Mouse (Mus musculus) embryonic stem cell, embryonic (primary cell): Measurements from ENCODE around the gene Trpv5.

Experiments used
- CTCF ChIA-PET, 4 experiments: fragments of 300-600 bp in 2 of 4; fragments of 350-600 bp in 2 of 4; sonication (Branson Sonifier 250); formaldehyde crosslinking; loops; one replicate each; lab custom pipeline; 2022; ENCODE audit warnings: inconsistent platforms in 2 of 4; lab: Charles Lee
- POLR2A ChIA-PET, 4 experiments: fragments of 300-600 bp in 2 of 4; fragments of 350-600 bp in 2 of 4; sonication (Branson Sonifier 250); formaldehyde crosslinking; loops; one replicate each; lab custom pipeline; 2022; ENCODE audit warnings: antibody characterized with exemption in 4 of 4, inconsistent platforms in 1 of 4; lab: Charles Lee

Gene Trpv5

GRCm38 (mm10) chr6:41646220-41646619 is 34.3 kb downstream of the Trpv5 start:
- POLR2A ChIA-PET: no interaction called here
- CTCF ChIA-PET: no interaction called here

- POLR2A ChIA-PET: no interaction called here
- CTCF ChIA-PET: no interaction called here
Measured at GRCm38 (mm10) chr6:41643227-41643626, 37.3 kb downstream of the Trpv5 start.

GRCm38 (mm10) chr6:41642765-41643164 is 37.8 kb downstream of the Trpv5 start:
- CTCF ChIA-PET: no interaction called here

GRCm38 (mm10) chr6:41641173-41641866 is 39.2 kb downstream of the Trpv5 start:
- CTCF ChIA-PET: interaction anchor here in 1 of 4 experiments (1.3 kb wide), 1 partner anchor 19 kb away, joined by 3 read pairs; no protein-coding TSS in a partner anchor
- POLR2A ChIA-PET: no interaction called here

More at GRCm38 (mm10) chr6:41642765-41643164, 37.8 kb downstream of the Trpv5 start:
- POLR2A ChIA-PET: no interaction called here

GRCm38 (mm10) chr6:41640449-41640848 is 40.1 kb downstream of the Trpv5 start:
- POLR2A ChIA-PET: no interaction called here
- CTCF ChIA-PET: interaction anchor here in 1 of 4 experiments (1.3 kb wide), 1 partner anchor 18 kb away, joined by 3 read pairs; no protein-coding TSS in a partner anchor

GRCm38 (mm10) chr6:41637927-41638506 is 42.6 kb downstream of the Trpv5 start:
- ChIA-PET CTCF (no interaction called here), POLR2A (no interaction called here)

GRCm38 (mm10) chr6:41637393-41637792 is 43.2 kb downstream of the Trpv5 start:
- POLR2A ChIA-PET: interaction anchor here in 1 of 4 experiments (0.5 kb wide), 1 partner anchor 72 kb away, joined by 3 read pairs; no protein-coding TSS in a partner anchor
- CTCF ChIA-PET: no interaction called here

- ChIA-PET CTCF (interaction anchor here in 1 of 4 experiments (0.9 kb wide), 1 partner anchor 14 kb away, joined by 3 read pairs; no protein-coding TSS in a partner anchor), POLR2A (no interaction called here)
Measured at GRCm38 (mm10) chr6:41636178-41636577, 44.4 kb downstream of the Trpv5 start, which contains the start of gene Trpv6. Trpv6 (minus strand) TSS chr6:41636405.

- POLR2A ChIA-PET: no interaction called here
- CTCF ChIA-PET: no interaction called here
Measured at GRCm38 (mm10) chr6:41635211-41635610, 45.4 kb downstream of the Trpv5 start.

GRCm38 (mm10) chr6:41631549-41631948 is 49.0 kb downstream of the Trpv5 start:
- CTCF ChIA-PET: no interaction called here
- POLR2A ChIA-PET: interaction anchor here in 1 of 4 experiments (1.0 kb wide), 1 partner anchor 27 kb away, joined by 3 read pairs; no protein-coding TSS in a partner anchor

GRCm38 (mm10) chr6:41630791-41631190 is 49.8 kb downstream of the Trpv5 start:
- POLR2A ChIA-PET: no interaction called here
- CTCF ChIA-PET: no interaction called here

GRCm38 (mm10) chr6:41628180-41628579 is 52.4 kb downstream of the Trpv5 start:
- ChIA-PET CTCF (no interaction called here), POLR2A (no interaction called here)

GRCm38 (mm10) chr6:41622661-41623060 is 57.9 kb downstream of the Trpv5 start:
- ChIA-PET POLR2A (interaction anchor here in 1 of 4 experiments (1.1 kb wide), 1 partner anchor 35 kb away, joined by 3 read pairs; no protein-coding TSS in a partner anchor), CTCF (interaction anchor here in 3 of 4 experiments (1.1 to 1.7 kb wide), 5 partner anchors 17 to 40 kb away, joined by 3 to 6 read pairs (median 3); partner anchors contain the start of gene Ephb6 (in 3 of the 3))

GRCm38 (mm10) chr6:41621241-41621990 is 59.2 kb downstream of the Trpv5 start:
- CTCF ChIA-PET: interaction anchor here (0.6 to 1.7 kb wide), 10 partner anchors 10 to 1829 kb away, joined by 3 to 8 read pairs (median 4); partner anchors contain the start of gene Ephb6 (in 3 of the 4)
- POLR2A ChIA-PET: interaction anchor here in 1 of 4 experiments (1.0 kb wide), 1 partner anchor 15 kb away, joined by 3 read pairs; no protein-coding TSS in a partner anchor

- CTCF ChIA-PET: no interaction called here
- POLR2A ChIA-PET: no interaction called here
Measured at GRCm38 (mm10) chr6:41620173-41620798, 60.3 kb downstream of the Trpv5 start.

GRCm38 (mm10) chr6:41607637-41608036 is 72.9 kb downstream of the Trpv5 start:
- CTCF ChIA-PET: no interaction called here
- POLR2A ChIA-PET: no interaction called here

- ChIA-PET POLR2A (interaction anchor here in 1 of 4 experiments (1.1 kb wide), 1 partner anchor 15 kb away, joined by 3 read pairs; no protein-coding TSS in a partner anchor), CTCF (interaction anchor here in 1 of 4 experiments (0.5 kb wide), 1 partner anchor 733 kb away, joined by 3 read pairs; no protein-coding TSS in a partner anchor)
Measured at GRCm38 (mm10) chr6:41606214-41606613, 74.4 kb downstream of the Trpv5 start.

GRCm38 (mm10) chr6:41605794-41606104 is 74.8 kb downstream of the Trpv5 start:
- CTCF ChIA-PET: interaction anchor here in 3 of 4 experiments (0.5 to 1.5 kb wide), 5 partner anchors 16 to 734 kb away, joined by 3 to 4 read pairs (median 4); partner anchors contain the start of gene Casp2 (in 1 of the 3)
- POLR2A ChIA-PET: interaction anchor here in 2 of 4 experiments (0.6 to 1.2 kb wide), 4 partner anchors 12 to 411 kb away, joined by 3 to 4 read pairs (median 4); no protein-coding TSS in a partner anchor
